Mouse (Mus musculus): Measurements from ENCODE around the gene Nrbf2.

GRCm38 (mm10) chr10:67281852-67282251, 3.3 kb downstream of the Nrbf2 start:
- no peak for TF ChIP-seq CTCF (IDR thresholded peaks at IDR 0.05; ENCODE audit: low read depth)
- no peak for TF ChIP-seq EP300 (IDR thresholded peaks at IDR 0.05; ENCODE audit: low read depth)

Data from liver, postnatal 0 days (tissue).